Mouse (Mus musculus) heart, postnatal 0 days (tissue): ENCODE measurements around the gene Slc4a7. TPM values are rescaled to one million over a fixed set of nuclear protein-coding genes. Genes with fewer than 3 reads are reported as not detected.

ENCODE experiments used
- ATAC-seq: fragments of 200-750 bp; cut with Nextera tagmentation; 2 replicates; pipeline ENCODE4 v1.8.0; 2017; ENCODE audit warnings: low read depth, moderate number of reproducible peaks, moderate library complexity; ENCODE audit not compliant: insufficient read depth
- DNase-seq: peaks from one replicate; pipeline ENCODE4 v3.0.0-alpha.2; 2016; ENCODE audit warnings: low spot score
- H3K27ac ChIP-seq: fragments of 300-500 bp; sonication (generic); 2 replicates; pipeline ENCODE4 v1.5.1; 2014; ENCODE audit warnings: low read depth, mild to moderate bottlenecking
- H3K27me3 ChIP-seq: fragments of 300-500 bp; sonication (generic); 2 replicates; pipeline ENCODE4 v1.6.1; 2014; ENCODE audit warnings: low read length, mixed read lengths; ENCODE audit not compliant: control insufficient read depth, insufficient read depth
- H3K36me3 ChIP-seq: fragments of 300-500 bp; sonication (generic); replicated peaks from 2 replicates; pipeline ENCODE4 v1.6.1; 2014; ENCODE audit warnings: low read length, mixed read lengths; ENCODE audit not compliant: control insufficient read depth, insufficient read depth
- H3K4me1 ChIP-seq: fragments of 300-500 bp; sonication (generic); 2 replicates; pipeline ENCODE4 v1.6.1; 2014; ENCODE audit warnings: antibody characterized with exemption; ENCODE audit not compliant: control insufficient read depth, insufficient read depth
- H3K4me2 ChIP-seq: fragments of 300-500 bp; sonication (generic); 2 replicates; pipeline ENCODE4 v1.6.1; 2014; ENCODE audit warnings: low read depth, mild to moderate bottlenecking, low read length, moderate library complexity
- H3K4me3 ChIP-seq: fragments of 300-500 bp; sonication (generic); 2 replicates; pipeline ENCODE4 v1.5.1; 2014; ENCODE audit warnings: low read depth, low read length
- H3K9ac ChIP-seq: fragments of 300-500 bp; sonication (generic); replicated peaks from 2 replicates; pipeline ENCODE4 v1.6.1; 2014; ENCODE audit warnings: low read depth, low read length, mixed read lengths
- H3K9me3 ChIP-seq: fragments of 300-500 bp; sonication (generic); replicated peaks from 2 replicates; pipeline ENCODE4 v1.6.1; 2016; ENCODE audit warnings: low read length; ENCODE audit not compliant: control insufficient read depth
- CTCF ChIP-seq: IDR thresholded peaks from 2 replicates; pipeline ENCODE4 v1.5.1; 2016; ENCODE audit warnings: antibody characterized with exemption, control low read depth, low read depth
- EP300 ChIP-seq: IDR thresholded peaks from 2 replicates; pipeline ENCODE4 v1.6.1; 2016; ENCODE audit warnings: antibody characterized with exemption, low read depth
- WGBS: fragments of 180-500 bp; shearing (Covaris S2); extraction: QIAGEN DNeasy Blood & Tissue Kit; methylation state at CpG from one replicate; pipeline ENCODE4 v1.1.7; 2014; 5-methylcytosine and 5-hydroxymethylcytosine counted together
- polyA plus RNA-seq: library from polyadenylated mRNA; unstranded; fragments of >200 nt; fragmentation: Nextera tagmentation; extraction: Ambion mirVana; gene quantifications from 2 replicates; pipeline ENCODE4 v1.2.1, GENCODE M21; 2015
- total RNA-seq: library from RNA; depleted of rRNA; stranded (reverse); fragments of >200 nt; gene quantifications from 2 replicates; pipeline ENCODE4 v1.2.3, GENCODE M21; 2014; ENCODE audit warnings: low replicate concordance; rRNA removed

Gene Slc4a7
- 16.4 and 17.4 TPM in 2 replicates for total RNA-seq
- 6.3 and 7.3 TPM in 2 replicates for polyA plus RNA-seq

- 69% methylated on average over 5 of the region's 5 CpGs for WGBS
- TF ChIP-seq EP300 (no peak), CTCF (no peak)
- Histone ChIP-seq H3K27ac (peak within 1 kb of the TSS; percentile 90), H3K9ac (peak within 1 kb of the TSS; percentile 90), H3K36me3 (no peaks in the 10 kb centered on the region), H3K9me3 (no peaks in the 10 kb centered on the region), H3K4me3 (peak within 1 kb of the TSS; percentile 75), H3K27me3 (no peaks in the 10 kb centered on the region), H3K4me1 (peaks cover 6% of the 10 kb centered on the region), H3K4me2 (peak within 1 kb of the TSS; percentile 93)
- no peak for DNase-seq
- no peak for ATAC-seq
Measured at GRCm38 (mm10) chr14:14701710-14702329, at the start of gene Slc4a7. Slc4a7 (plus strand) TSS chr14:14702279.

GRCm38 (mm10) chr14:14670597-14670996 lies 31.5 kb upstream of the Slc4a7 start:
- 78% methylated on average over 1 of the region's 1 CpGs for WGBS
- H3K4me2 ChIP-seq = no peak overlapping the region
- no peak overlapping the region for H3K4me3 ChIP-seq
- no peaks in the 10 kb centered on the region for H3K36me3 ChIP-seq
- H3K9ac ChIP-seq = no peak overlapping the region
- H3K27me3 ChIP-seq = no peaks in the 10 kb centered on the region
- no peaks in the 10 kb centered on the region for H3K9me3 ChIP-seq
- DNase-seq (no peak), ATAC-seq (no peak)
- TF ChIP-seq CTCF (no peak), EP300 (no peak)
- H3K27ac ChIP-seq = no peak overlapping the region
- no peaks in the 10 kb centered on the region for H3K4me1 ChIP-seq

- ATAC-seq = no peak
- no peak overlapping the region for H3K4me3 ChIP-seq
Measured at GRCm38 (mm10) chr14:14681611-14682010, 20.5 kb upstream of the Slc4a7 start.

GRCm38 (mm10) chr14:14684771-14685170 lies 17.3 kb upstream of the Slc4a7 start:
- no peak for DNase-seq
- H3K9ac ChIP-seq = no peak overlapping the region
- 68% methylated on average over 4 of the region's 4 CpGs for WGBS

More at GRCm38 (mm10) chr14:14681611-14682010, 20.5 kb upstream of the Slc4a7 start:
- Histone ChIP-seq H3K9ac (no peak overlapping the region), H3K4me1 (no peaks in the 10 kb centered on the region), H3K4me2 (no peak overlapping the region), H3K9me3 (no peaks in the 10 kb centered on the region), H3K27me3 (no peaks in the 10 kb centered on the region), H3K36me3 (no peaks in the 10 kb centered on the region), H3K27ac (no peak overlapping the region)
- no peak for DNase-seq
- 63% methylated on average over 4 of the region's 4 CpGs for WGBS
- no peak for TF ChIP-seq EP300
- TF ChIP-seq CTCF = no peak

GRCm38 (mm10) chr14:14686101-14686551 lies 16.0 kb upstream of the Slc4a7 start:
- TF ChIP-seq EP300 = no peak
- no peak for TF ChIP-seq CTCF
- Histone ChIP-seq H3K36me3 (no peaks in the 10 kb centered on the region), H3K9ac (no peak overlapping the region), H3K4me3 (no peak overlapping the region), H3K4me2 (no peak overlapping the region), H3K4me1 (no peaks in the 10 kb centered on the region), H3K9me3 (no peaks in the 10 kb centered on the region), H3K27ac (no peak overlapping the region), H3K27me3 (no peaks in the 10 kb centered on the region)
- DNase-seq (no peak), ATAC-seq (no peak)
- 64% methylated on average over 7 of the region's 7 CpGs for WGBS

More at GRCm38 (mm10) chr14:14684771-14685170, 17.3 kb upstream of the Slc4a7 start:
- no peak for ATAC-seq
- Histone ChIP-seq H3K4me2 (no peak overlapping the region), H3K27me3 (no peaks in the 10 kb centered on the region), H3K27ac (no peak overlapping the region), H3K36me3 (no peaks in the 10 kb centered on the region), H3K9me3 (no peaks in the 10 kb centered on the region), H3K4me1 (no peaks in the 10 kb centered on the region), H3K4me3 (no peak overlapping the region)
- TF ChIP-seq EP300 = no peak
- TF ChIP-seq CTCF = no peak
